Mouse (Mus musculus) CH12.LX (cell line): ENCODE data around the gene Zfp870. TPM values are rescaled to one million over a fixed set of nuclear protein-coding genes. Genes with fewer than 3 reads are reported as not detected.
A peak's percentile ranks its signal among the peaks of the same experiment; 100 is the strongest.

Source experiments
- DNase-seq: peaks from one replicate; pipeline ENCODE4 v3.0.0-alpha.2; 2013; ENCODE audit errors: extremely low read depth
- H3K27ac ChIP-seq: 2 replicates; pipeline ENCODE4 v1.5.1; 2012; ENCODE audit warnings: low read depth, mild to moderate bottlenecking, control low read depth, moderate library complexity; ENCODE audit not compliant: insufficient read depth
- H3K27me3 ChIP-seq: replicated peaks from 2 replicates; pipeline ENCODE3; 2012; ENCODE audit warnings: inconsistent platforms
- H3K36me3 ChIP-seq, 2 experiments: replicated peaks in 1 of 2; 2 replicates each; pipeline versions ENCODE3 to v1.6.1; 2012; ENCODE audit warnings: inconsistent platforms in 1 of 2, low read length in 1 of 2, mild to moderate bottlenecking in 1 of 2, mixed read lengths in 1 of 2, moderate library complexity in 1 of 2; ENCODE audit not compliant: control insufficient read depth in 1 of 2, insufficient read depth in 1 of 2
- H3K4me1 ChIP-seq, 2 experiments: 2 replicates each; pipeline ENCODE4 v1.6.1; 2012; ENCODE audit warnings: inconsistent platforms in 1 of 2, moderate library complexity in 1 of 2; ENCODE audit not compliant: insufficient read depth in 2 of 2, control insufficient read depth in 1 of 2
- H3K4me2 ChIP-seq: 2 replicates; pipeline ENCODE4 v1.6.1; 2012; ENCODE audit warnings: low read depth, mild to moderate bottlenecking, control low read depth; ENCODE audit not compliant: poor library complexity, insufficient read depth, severe bottlenecking
- H3K4me3 ChIP-seq, 3 experiments: fragments of 150-350 bp in 1 of 3; sonication (generic) in 1 of 3; replicated peaks in 1 of 3; 2 replicates each; pipeline versions ENCODE3 to v1.5.1; 2011 to 2012; ENCODE audit warnings: low read depth in 2 of 3, low read length in 2 of 3, mild to moderate bottlenecking in 2 of 3, moderate library complexity in 2 of 3, control low read depth in 1 of 3, improper control_type of control experiment in 1 of 3, inconsistent platforms in 1 of 3, mixed read lengths in 1 of 3; ENCODE audit not compliant: poor library complexity in 1 of 3
- H3K79me2 ChIP-seq: replicated peaks from 2 replicates; pipeline ENCODE4 v1.6.1; 2012; ENCODE audit warnings: mild to moderate bottlenecking, moderate library complexity; ENCODE audit not compliant: control insufficient read depth, poor library complexity, insufficient read depth, severe bottlenecking; ENCODE audit errors: extremely low read depth
- H3K9ac ChIP-seq: 2 replicates; pipeline ENCODE4 v1.6.1; 2012; ENCODE audit warnings: low read depth, mild to moderate bottlenecking, control low read depth, moderate library complexity; ENCODE audit not compliant: insufficient read depth
- H3K9me3 ChIP-seq: replicated peaks from 2 replicates; pipeline ENCODE3; 2012; ENCODE audit warnings: low read length, inconsistent platforms, mixed read lengths
- BHLHE40 ChIP-seq: IDR thresholded peaks from 2 replicates; pipeline ENCODE4 v1.6.1; 2011; ENCODE audit warnings: mild to moderate bottlenecking, low read depth, low read length, improper control_type of control experiment
- CHD1 ChIP-seq: IDR thresholded peaks from 2 replicates; pipeline ENCODE4 v1.6.1; 2012; ENCODE audit warnings: low read depth, low read length, improper control_type of control experiment, inconsistent platforms
- CHD2 ChIP-seq: IDR thresholded peaks from 2 replicates; pipeline ENCODE4 v1.6.1; 2011; ENCODE audit warnings: low read length, improper control_type of control experiment
- CTCF ChIP-seq, 2 experiments: IDR thresholded peaks in 1 of 2; conservative IDR thresholded peaks in 1 of 2; 2 replicates each; pipeline ENCODE4 v1.5.1; 2011 to 2012; ENCODE audit warnings: low read depth in 2 of 2, low read length in 2 of 2, improper control_type of control experiment in 1 of 2, inconsistent platforms in 1 of 2, mild to moderate bottlenecking in 1 of 2, moderate library complexity in 1 of 2
- E2F4 ChIP-seq: IDR thresholded peaks from 2 replicates; pipeline ENCODE4 v1.6.1; 2011; ENCODE audit warnings: low read depth, low read length, improper control_type of control experiment; ENCODE audit not compliant: insufficient replicate concordance
- ELF1 ChIP-seq: IDR thresholded peaks from 2 replicates; pipeline ENCODE4 v1.6.1; 2014; ENCODE audit warnings: low read depth, mild to moderate bottlenecking, inconsistent platforms, low read length, improper control_type of control experiment
- EP300 ChIP-seq: IDR thresholded peaks from 2 replicates; pipeline ENCODE4 v1.6.1; 2011; ENCODE audit warnings: low read length, improper control_type of control experiment
- ETS1 ChIP-seq: conservative IDR thresholded peaks from 2 replicates; pipeline ENCODE4 v1.6.1; 2012; ENCODE audit warnings: low read depth, mild to moderate bottlenecking, inconsistent platforms, low read length, improper control_type of control experiment, moderate library complexity
- GABPA ChIP-seq: IDR thresholded peaks from 2 replicates; pipeline ENCODE4 v1.6.1; 2012; ENCODE audit warnings: low read depth, low read length, improper control_type of control experiment, inconsistent platforms; ENCODE audit not compliant: insufficient replicate concordance
- HCFC1 ChIP-seq: IDR thresholded peaks from 2 replicates; pipeline ENCODE4 v1.6.1; 2012; ENCODE audit warnings: low read depth, mild to moderate bottlenecking, inconsistent platforms, low read length, improper control_type of control experiment
- IRF4 ChIP-seq: IDR thresholded peaks from 2 replicates; pipeline ENCODE4 v1.6.1; 2014; ENCODE audit warnings: low read depth, mild to moderate bottlenecking, inconsistent platforms, low read length, improper control_type of control experiment
- JUN ChIP-seq: IDR thresholded peaks from 2 replicates; pipeline ENCODE4 v1.6.1; 2011; ENCODE audit warnings: low read depth, mild to moderate bottlenecking, low read length, improper control_type of control experiment, moderate library complexity; ENCODE audit not compliant: insufficient read depth
- JUND ChIP-seq: conservative IDR thresholded peaks from 2 replicates; pipeline ENCODE4 v1.6.1; 2011; ENCODE audit warnings: low read depth, low read length, improper control_type of control experiment
- KAT2A ChIP-seq: IDR thresholded peaks from 2 replicates; pipeline ENCODE4 v1.6.1; 2012; ENCODE audit warnings: low read length, improper control_type of control experiment, inconsistent platforms; ENCODE audit not compliant: insufficient replicate concordance
- MAFK ChIP-seq: IDR thresholded peaks from 2 replicates; pipeline ENCODE4 v1.6.1; 2011; ENCODE audit warnings: low read length, improper control_type of control experiment; ENCODE audit not compliant: insufficient replicate concordance
- MAX ChIP-seq: IDR thresholded peaks from 2 replicates; pipeline ENCODE4 v1.6.1; 2011; ENCODE audit warnings: low read length, improper control_type of control experiment
- MAZ ChIP-seq: IDR thresholded peaks from 2 replicates; pipeline ENCODE4 v1.6.1; 2012; ENCODE audit warnings: low read depth, mild to moderate bottlenecking, inconsistent platforms, low read length, improper control_type of control experiment, moderate library complexity
- MEF2A ChIP-seq: IDR thresholded peaks from 2 replicates; pipeline ENCODE4 v1.6.1; 2014; ENCODE audit warnings: low read depth, mild to moderate bottlenecking, inconsistent platforms, low read length, improper control_type of control experiment, borderline replicate concordance
- MXI1 ChIP-seq: IDR thresholded peaks from 2 replicates; pipeline ENCODE4 v1.6.1; 2011; ENCODE audit warnings: mild to moderate bottlenecking, low read depth, low read length, improper control_type of control experiment
- MYC ChIP-seq: IDR thresholded peaks from 2 replicates; pipeline ENCODE4 v1.6.1; 2011; ENCODE audit warnings: low read depth, mild to moderate bottlenecking, improper control_type of control experiment, low read length
- NELFE ChIP-seq: IDR thresholded peaks from 2 replicates; pipeline ENCODE4 v1.6.1; 2011; ENCODE audit warnings: low read depth, low read length, improper control_type of control experiment
- NRF1 ChIP-seq: IDR thresholded peaks from 2 replicates; pipeline ENCODE4 v1.6.1; 2014; ENCODE audit warnings: low read depth, mild to moderate bottlenecking, inconsistent platforms, low read length, improper control_type of control experiment, moderate library complexity
- PAX5 ChIP-seq: IDR thresholded peaks from 2 replicates; pipeline ENCODE4 v1.6.1; 2012; ENCODE audit warnings: low read length, inconsistent platforms, mixed read lengths
- POLR2A ChIP-seq: IDR thresholded peaks from 2 replicates; pipeline ENCODE4 v1.6.1; 2011; ENCODE audit warnings: low read depth, mild to moderate bottlenecking, improper control_type of control experiment, low read length
- POLR2AphosphoS2 ChIP-seq: IDR thresholded peaks from 2 replicates; pipeline ENCODE4 v1.6.1; 2011; ENCODE audit warnings: low read depth, low read length, improper control_type of control experiment
- RAD21 ChIP-seq: IDR thresholded peaks from 2 replicates; pipeline ENCODE4 v1.6.1; 2011; ENCODE audit warnings: low read depth, mild to moderate bottlenecking, low read length, improper control_type of control experiment, moderate library complexity
- RCOR1 ChIP-seq: conservative IDR thresholded peaks from 2 replicates; pipeline ENCODE4 v1.6.1; 2012; ENCODE audit warnings: low read depth, mild to moderate bottlenecking, inconsistent platforms, low read length, improper control_type of control experiment
- SIN3A ChIP-seq: IDR thresholded peaks from 2 replicates; pipeline ENCODE4 v1.6.1; 2012; ENCODE audit warnings: low read length, improper control_type of control experiment, inconsistent platforms
- SMC3 ChIP-seq: IDR thresholded peaks from 2 replicates; pipeline ENCODE4 v1.6.1; 2011; ENCODE audit warnings: low read depth, low read length, improper control_type of control experiment
- TBP ChIP-seq: conservative IDR thresholded peaks from 2 replicates; pipeline ENCODE4 v1.6.1; 2011; ENCODE audit warnings: low read depth, low read length, improper control_type of control experiment
- TCF12 ChIP-seq: IDR thresholded peaks from 2 replicates; pipeline ENCODE4 v1.6.1; 2014; ENCODE audit warnings: low read depth, mild to moderate bottlenecking, inconsistent platforms, low read length, improper control_type of control experiment
- UBTF ChIP-seq: IDR thresholded peaks from 2 replicates; pipeline ENCODE4 v1.6.1; 2012; ENCODE audit warnings: low read depth, mild to moderate bottlenecking, inconsistent platforms, low read length, improper control_type of control experiment, moderate library complexity
- USF1 ChIP-seq: IDR thresholded peaks from 2 replicates; pipeline ENCODE4 v1.6.1; 2014; ENCODE audit warnings: low read depth, mild to moderate bottlenecking, inconsistent platforms, low read length, improper control_type of control experiment
- USF2 ChIP-seq: conservative IDR thresholded peaks from 2 replicates; pipeline ENCODE4 v1.6.1; 2011; ENCODE audit warnings: low read depth, low read length, improper control_type of control experiment
- ZC3H11A ChIP-seq: IDR thresholded peaks from 2 replicates; pipeline ENCODE4 v1.6.1; 2012; ENCODE audit warnings: low read depth, mild to moderate bottlenecking, inconsistent platforms, low read length, improper control_type of control experiment
- ZKSCAN1 ChIP-seq: IDR thresholded peaks from 2 replicates; pipeline ENCODE4 v1.6.1; 2012; ENCODE audit warnings: low read depth, inconsistent platforms, low read length, improper control_type of control experiment, borderline replicate concordance
- ZMIZ1 ChIP-seq: IDR thresholded peaks from 2 replicates; pipeline ENCODE4 v1.6.1; 2012; ENCODE audit warnings: low read depth, mild to moderate bottlenecking, inconsistent platforms, low read length, improper control_type of control experiment
- ZNF384 ChIP-seq: IDR thresholded peaks from 2 replicates; pipeline ENCODE4 v1.6.1; 2012; ENCODE audit warnings: low read depth, low read length, improper control_type of control experiment, inconsistent platforms
- dilution Hi-C: fragments of 300-500 bp; cut with MboI; formaldehyde crosslinking; loops from 2 replicates; pipeline ENCODE4 v1.14.3; 2020; ENCODE audit warnings: low sequenced_read_pairs; ENCODE audit not compliant: extremely low pct_unique_long_range_greater_than_20kb, extremely low pct_ligation_motif_present
- in situ Hi-C: fragments of 300-500 bp; cut with MboI; formaldehyde crosslinking; loops from 3 replicates; pipeline ENCODE4 v1.14.3; 2019; ENCODE audit warnings: low sequenced_read_pairs, low pct_ligation_motif_present, low pct_unique_long_range_greater_than_20kb, mixed read lengths
- polyA plus RNA-seq: library from polyadenylated mRNA; unstranded; fragments of >175 nt; gene quantifications from 2 replicates; pipeline ENCODE4 v1.2.1, GENCODE M21; 2012; ENCODE audit warnings: low read depth; ENCODE audit not compliant: insufficient read length
- total RNA-seq, 2 experiments: library from RNA; depleted of rRNA; stranded (reverse); fragments of 300-350 nt in 1 of 2; fragments of >200 nt in 1 of 2; gene quantifications; 2 replicates each; pipeline ENCODE4 v1.2.3; 2012 to 2014

Zfp870 gene
- total and polyA plus RNA-seq, 3 experiments, result 3.4 to 10.4 (median 5.8) TPM

- in situ Hi-C loops, result no loop called here
- no peaks in the 10 kb centered on the region for H3K27me3 ChIP-seq
- DNase-seq, result peak; percentile 88
- TF ChIP-seq CTCF (conservative IDR thresholded peaks at IDR 0.05 in 1 of 2, IDR thresholded peaks at IDR 0.05 in 1 of 2; ENCODE audit: low read depth in 2 of 2, low read length in 2 of 2), result no peak
- TF ChIP-seq MAFK, result no peak
- no peak for TF ChIP-seq SIN3A
- TF ChIP-seq CHD2, result peak; percentile 19; the same call in 1 of the 2 replicates
- TF ChIP-seq UBTF, result no peak
- TF ChIP-seq MXI1, result 0 out of 2 replicates have a peak, but pooled peaks have one; percentile 24
- no peak for TF ChIP-seq CHD1
- TF ChIP-seq EP300, result no peak
- TF ChIP-seq NRF1, result peak; percentile 68
- no peak for TF ChIP-seq ETS1
- no peak for TF ChIP-seq JUND
- TF ChIP-seq BHLHE40, result no peak
- TF ChIP-seq POLR2A, result peak; percentile 69
- no peak for TF ChIP-seq POLR2AphosphoS2
- TF ChIP-seq MAX, result no peak
- TF ChIP-seq PAX5, result no peak
- TF ChIP-seq HCFC1, result peak; percentile 76
- no peak for TF ChIP-seq GABPA
- no peak for TF ChIP-seq RCOR1
- peak; percentile 68 for TF ChIP-seq NELFE
- TF ChIP-seq KAT2A, result peak; percentile 30; the same call in 1 of the 2 replicates
- 0 out of 2 replicates have a peak, but pooled peaks have one; percentile 52 for TF ChIP-seq MYC
- no peak for TF ChIP-seq ZC3H11A
- peak; percentile 59; the same call in 1 of the 2 replicates for TF ChIP-seq TCF12
- TF ChIP-seq JUN, result no peak
- peak; percentile 57; the same call in 1 of the 2 replicates for TF ChIP-seq ZMIZ1
- TF ChIP-seq USF2, result no peak; the same call in 1 of the 2 replicates
- no peak for TF ChIP-seq ZKSCAN1
- TF ChIP-seq MEF2A, result 0 out of 2 replicates have a peak, but pooled peaks have one; percentile 22
- no peak for TF ChIP-seq MAZ
- no peak for TF ChIP-seq IRF4
- no peak for TF ChIP-seq SMC3
- peak; percentile 72; the same call in 1 of the 2 replicates for TF ChIP-seq TBP
- no peak for TF ChIP-seq USF1
- no peak for TF ChIP-seq E2F4
- TF ChIP-seq ZNF384, result 0 out of 2 replicates have a peak, but pooled peaks have one; percentile 24
- TF ChIP-seq RAD21, result no peak
- 0 out of 2 replicates have a peak, but pooled peaks have one; percentile 21 for TF ChIP-seq ELF1
- dilution Hi-C loops, result no loop called here
- H3K36me3 ChIP-seq, result peaks cover 0 to 14% of the 10 kb centered on the region in 2 experiments
- peak within 1 kb of the TSS; percentile 79 for H3K4me2 ChIP-seq
- peaks cover 2 to 15% of the 10 kb centered on the region in 2 experiments; a peak in 2 of 4 replicates for H3K4me1 ChIP-seq
- H3K9me3 ChIP-seq, result no peaks in the 10 kb centered on the region
- no peak within 1 kb of the TSS for H3K27ac ChIP-seq
- peak within 1 kb of the TSS; percentile 90 to 93 (median 91) for H3K4me3 ChIP-seq
- peak within 1 kb of the TSS; percentile 65 for H3K9ac ChIP-seq
- peaks cover 20% of the 10 kb centered on the region for H3K79me2 ChIP-seq
Observed at GRCm38 (mm10) chr17:32829540-32830417, 61.7 kb downstream of the Zfp870 start, which contains the start of gene Zfp799. Gene Zfp799, minus strand, starts transcription at chr17:32830261.
